Mouse (Mus musculus) midbrain, postnatal 0 days (tissue): Measurements from ENCODE around the gene Unc50. TPM values are rescaled to one million over a fixed set of nuclear protein-coding genes. Genes with fewer than 3 reads are reported as not detected.

Experiments used
- ATAC-seq: fragments of 200-750 bp; cut with Nextera tagmentation; 2 replicates; pipeline ENCODE4 v1.8.0; 2017; ENCODE audit warnings: moderate number of reproducible peaks, mild to moderate bottlenecking, moderate TSS enrichment, moderate library complexity; ENCODE audit not compliant: low FRiP score
- DNase-seq: peaks from one replicate; pipeline ENCODE4 v3.0.0-alpha.2; 2015; ENCODE audit warnings: low spot score
- H3K27ac ChIP-seq: fragments of 300-500 bp; sonication (generic); 2 replicates; pipeline ENCODE4 v1.5.1; 2014; ENCODE audit warnings: low read depth, mild to moderate bottlenecking, low read length, mixed read lengths
- H3K27me3 ChIP-seq: fragments of 300-500 bp; sonication (generic); 2 replicates; pipeline ENCODE4 v1.6.1; 2014; ENCODE audit warnings: low read length, control low read depth, mixed read lengths; ENCODE audit not compliant: insufficient read depth
- H3K36me3 ChIP-seq: fragments of 300-500 bp; sonication (generic); 2 replicates; pipeline ENCODE4 v1.6.1; 2014; ENCODE audit warnings: low read length, control low read depth, mixed read lengths; ENCODE audit not compliant: insufficient read depth
- H3K4me1 ChIP-seq: fragments of 300-500 bp; sonication (generic); 2 replicates; pipeline ENCODE4 v1.6.1; 2014; ENCODE audit warnings: mild to moderate bottlenecking, control low read depth, antibody characterized with exemption, low read length, mixed read lengths; ENCODE audit not compliant: insufficient read depth
- H3K4me2 ChIP-seq: fragments of 300-500 bp; sonication (generic); 2 replicates; pipeline ENCODE4 v1.6.1; 2014; ENCODE audit warnings: low read depth, mild to moderate bottlenecking, low read length, mixed read lengths; ENCODE audit not compliant: poor library complexity, severe bottlenecking
- H3K4me3 ChIP-seq: fragments of 300-500 bp; sonication (generic); 2 replicates; pipeline ENCODE4 v1.5.1; 2014; ENCODE audit warnings: low read depth, mild to moderate bottlenecking, low read length, moderate library complexity
- H3K9ac ChIP-seq: fragments of 300-500 bp; sonication (generic); replicated peaks from 2 replicates; pipeline ENCODE4 v1.6.1; 2014; ENCODE audit warnings: mild to moderate bottlenecking, low read length, moderate library complexity, mixed read lengths; ENCODE audit not compliant: poor library complexity, severe bottlenecking
- H3K9me3 ChIP-seq: fragments of 300-500 bp; sonication (generic); 2 replicates; pipeline ENCODE4 v1.6.1; 2016; ENCODE audit warnings: low read length, control low read depth
- CTCF ChIP-seq: IDR thresholded peaks from 2 replicates; pipeline ENCODE4 v1.5.1; 2016; ENCODE audit warnings: antibody characterized with exemption, mild to moderate bottlenecking
- WGBS: fragments of 180-500 bp; shearing (Covaris S2); extraction: QIAGEN DNeasy Blood & Tissue Kit; methylation state at CpG from one replicate; pipeline ENCODE4 v1.1.7; 2014; 5-methylcytosine and 5-hydroxymethylcytosine counted together
- polyA plus RNA-seq: library from polyadenylated mRNA; unstranded; fragments of >200 nt; fragmentation: Nextera tagmentation; extraction: Ambion mirVana; gene quantifications from 2 replicates; pipeline ENCODE4 v1.2.1, GENCODE M21; 2015
- total RNA-seq: library from RNA; depleted of rRNA; stranded (reverse); fragments of >200 nt; gene quantifications from 2 replicates; pipeline ENCODE4 v1.2.3, GENCODE M21; 2014; rRNA removed

Unc50 gene
- total and polyA plus RNA-seq, 2 experiments from 2014 or later = 62.4 to 134 TPM

GRCm38 (mm10) chr1:37484612-37485011 lies 54.7 kb downstream of the Unc50 start:
- H3K36me3 ChIP-seq = peaks cover 9% of the 10 kb centered on the region
- no peak for DNase-seq
- 94% methylated on average over 4 of the region's 4 CpGs for WGBS
- H3K4me3 ChIP-seq = no peak overlapping the region
- no peak for ATAC-seq
- H3K27ac ChIP-seq = no peak overlapping the region
- no peak for TF ChIP-seq CTCF
- H3K27me3 ChIP-seq = no peaks in the 10 kb centered on the region
- no peaks in the 10 kb centered on the region for H3K4me1 ChIP-seq
- H3K4me2 ChIP-seq = no peak overlapping the region
- no peak overlapping the region for H3K9ac ChIP-seq
- no peaks in the 10 kb centered on the region for H3K9me3 ChIP-seq

- no peak for ATAC-seq
Measured at GRCm38 (mm10) chr1:37486439-37486838, 56.5 kb downstream of the Unc50 start.

GRCm38 (mm10) chr1:37486994-37487393 lies 57.1 kb downstream of the Unc50 start:
- no peak overlapping the region for H3K27ac ChIP-seq
- H3K36me3 ChIP-seq = peaks cover 9% of the 10 kb centered on the region
- no peak overlapping the region for H3K4me2 ChIP-seq
- H3K9ac ChIP-seq = no peak overlapping the region
- TF ChIP-seq CTCF = no peak
- H3K4me1 ChIP-seq = no peaks in the 10 kb centered on the region
- no peaks in the 10 kb centered on the region for H3K27me3 ChIP-seq
- ATAC-seq (no peak), DNase-seq (no peak)
- 86% methylated on average over 3 of the region's 3 CpGs for WGBS
- H3K9me3 ChIP-seq = no peaks in the 10 kb centered on the region
- H3K4me3 ChIP-seq = no peak overlapping the region

More at GRCm38 (mm10) chr1:37486439-37486838, 56.5 kb downstream of the Unc50 start:
- H3K4me3 ChIP-seq = no peak overlapping the region
- no peaks in the 10 kb centered on the region for H3K4me1 ChIP-seq
- H3K9ac ChIP-seq = no peak overlapping the region
- 96% methylated on average over 1 of the region's 1 CpGs for WGBS
- H3K4me2 ChIP-seq = no peak overlapping the region
- H3K9me3 ChIP-seq = no peaks in the 10 kb centered on the region
- peaks cover 9% of the 10 kb centered on the region for H3K36me3 ChIP-seq
- no peak for TF ChIP-seq CTCF
- no peak overlapping the region for H3K27ac ChIP-seq
- H3K27me3 ChIP-seq = no peaks in the 10 kb centered on the region
- no peak for DNase-seq

- no peak for ATAC-seq
- Histone ChIP-seq H3K27ac (no peak overlapping the region), H3K4me2 (no peak overlapping the region), H3K4me1 (no peaks in the 10 kb centered on the region), H3K27me3 (no peaks in the 10 kb centered on the region), H3K9ac (no peak overlapping the region), H3K9me3 (no peaks in the 10 kb centered on the region), H3K4me3 (no peak overlapping the region), H3K36me3 (peaks cover 9% of the 10 kb centered on the region)
- no peak for TF ChIP-seq CTCF
- WGBS = 87% methylated on average over 12 of the region's 12 CpGs
- no peak for DNase-seq
Measured at GRCm38 (mm10) chr1:37488531-37488930, 58.6 kb downstream of the Unc50 start.

Other genes with a start within 250 kb of the Unc50 start
- gene Cnga3, start 215.7 kb upstream of the Unc50 start, total RNA-seq = 0.71 and 0.90 TPM in 2 replicates
- 0.42 and 0.62 TPM in 2 replicates for gene Cnga3, start 215.7 kb upstream of the Unc50 start, polyA plus RNA-seq
- gene Inpp4a, start 130.3 kb upstream of the Unc50 start, total RNA-seq = 48.8 and 64.1 TPM in 2 replicates
- gene Inpp4a, start 130.3 kb upstream of the Unc50 start, polyA plus RNA-seq = 82.9 and 85.8 TPM in 2 replicates
- gene Coa5, start within 50 bp of the Unc50 start, total RNA-seq = 50.4 and 52.2 TPM in 2 replicates
- gene Coa5, start within 50 bp of the Unc50 start, polyA plus RNA-seq = 42.9 and 44.5 TPM in 2 replicates
- gene Mgat4a, start 110.9 kb downstream of the Unc50 start, total RNA-seq = 27.8 and 28.1 TPM in 2 replicates
- gene Mgat4a, start 110.9 kb downstream of the Unc50 start, polyA plus RNA-seq = 8.1 and 9.2 TPM in 2 replicates